Mouse (Mus musculus) liver, postnatal 0 days (tissue): ENCODE measurements around the gene C9orf72. TPM values are rescaled to one million over a fixed set of nuclear protein-coding genes. Genes with fewer than 3 reads are reported as not detected.
"Not testable (repeated sequence)": the region's sequence is repeated elsewhere in the genome, so short reads cannot be mapped to it uniquely, and the experiment has no call there.

Experiments
- ATAC-seq: fragments of 200-750 bp; cut with Nextera tagmentation; 2 replicates; pipeline ENCODE4 v1.8.0; 2017; ENCODE audit warnings: mild to moderate bottlenecking, moderate library complexity
- DNase-seq: peaks from one replicate; pipeline ENCODE4 v3.0.0-alpha.2; 2016
- H3K27ac ChIP-seq: fragments of 300-500 bp; sonication (generic); 2 replicates; pipeline ENCODE4 v1.5.1; 2014; ENCODE audit warnings: antibody characterized with exemption, moderate library complexity, mild to moderate bottlenecking, low read depth
- H3K27me3 ChIP-seq: fragments of 300-500 bp; sonication (generic); 2 replicates; pipeline ENCODE4 v1.6.1; 2014; ENCODE audit warnings: low read length, control low read depth, mixed read lengths; ENCODE audit not compliant: insufficient read depth
- H3K36me3 ChIP-seq: fragments of 300-500 bp; sonication (generic); replicated peaks from 2 replicates; pipeline ENCODE4 v1.6.1; 2014; ENCODE audit warnings: mild to moderate bottlenecking, control low read depth, low read length, moderate library complexity, mixed read lengths; ENCODE audit not compliant: insufficient read depth
- H3K4me1 ChIP-seq: fragments of 300-500 bp; sonication (generic); 2 replicates; pipeline ENCODE4 v1.6.1; 2014; ENCODE audit warnings: antibody characterized with exemption, mild to moderate bottlenecking, control low read depth; ENCODE audit not compliant: insufficient read depth
- H3K4me2 ChIP-seq: fragments of 300-500 bp; sonication (generic); 2 replicates; pipeline ENCODE4 v1.6.1; 2014; ENCODE audit warnings: low read depth, mild to moderate bottlenecking, low read length, moderate library complexity, mixed read lengths
- H3K4me3 ChIP-seq: fragments of 300-500 bp; sonication (generic); 2 replicates; pipeline ENCODE4 v1.5.1; 2014; ENCODE audit warnings: low read depth, low read length
- H3K9ac ChIP-seq: fragments of 300-500 bp; sonication (generic); replicated peaks from 2 replicates; pipeline ENCODE4 v1.6.1; 2014; ENCODE audit warnings: mild to moderate bottlenecking, moderate library complexity
- H3K9me3 ChIP-seq: fragments of 300-500 bp; sonication (generic); 2 replicates; pipeline ENCODE4 v1.6.1; 2016; ENCODE audit warnings: mild to moderate bottlenecking, control low read depth, low read length, mixed read lengths
- CTCF ChIP-seq: sonication (generic); IDR thresholded peaks from 2 replicates; pipeline ENCODE4 v1.5.1; 2016; ENCODE audit warnings: antibody characterized with exemption, low read depth
- EP300 ChIP-seq: IDR thresholded peaks from 2 replicates; pipeline ENCODE4 v1.6.1; 2016; ENCODE audit warnings: antibody characterized with exemption, low read depth, mild to moderate bottlenecking
- WGBS: fragments of 180-500 bp; shearing (Covaris S2); extraction: QIAGEN DNeasy Blood & Tissue Kit; methylation state at CpG from one replicate; pipeline ENCODE4 v1.1.7; 2014; ENCODE audit not compliant: insufficient replicate concordance; 5-methylcytosine and 5-hydroxymethylcytosine counted together
- polyA plus RNA-seq: library from polyadenylated mRNA; unstranded; fragments of >200 nt; fragmentation: Nextera tagmentation; extraction: Ambion mirVana; gene quantifications from 2 replicates; pipeline ENCODE4 v1.2.1, GENCODE M21; 2015

The C9orf72 gene
- polyA plus RNA-seq, result 4.8 and 5.8 TPM in 2 replicates

- Histone ChIP-seq H3K9me3 (no peaks in the 10 kb centered on the region), H3K36me3 (no peaks in the 10 kb centered on the region), H3K9ac (peak within 1 kb of the TSS; percentile 74), H3K4me3 (peak within 1 kb of the TSS; percentile 76), H3K4me2 (peak within 1 kb of the TSS; percentile 87), H3K4me1 (peaks cover 11% of the 10 kb centered on the region; the same call in 1 of the 2 replicates), H3K27me3 (no peaks in the 10 kb centered on the region), H3K27ac (peak within 1 kb of the TSS; percentile 98)
- 1% methylated on average over 51 of the region's 51 CpGs for WGBS
- ATAC-seq (peak; percentile 95), DNase-seq (peak; percentile 95)
- TF ChIP-seq CTCF (no peak), EP300 (0 out of 2 replicates have a peak, but pooled peaks have one; percentile 28)
Measured at GRCm38 (mm10) chr4:35225734-35226495, at the start of gene C9orf72. TSS of gene C9orf72 (minus strand) at chr4:35226175.

GRCm38 (mm10) chr4:35259006-35259405 is 33.0 kb upstream of the C9orf72 start:
- Histone ChIP-seq H3K36me3 (no peaks in the 10 kb centered on the region), H3K9ac (no peak overlapping the region), H3K27ac (no peak overlapping the region), H3K27me3 (no peaks in the 10 kb centered on the region), H3K4me3 (no peak overlapping the region), H3K9me3 (no peaks in the 10 kb centered on the region), H3K4me1 (no peaks in the 10 kb centered on the region), H3K4me2 (no peak overlapping the region)
- WGBS, result 28% methylated on average over 9 of the region's 9 CpGs
- ATAC-seq (no peak), DNase-seq (no peak)
- TF ChIP-seq EP300, result peak; percentile 42; the same call in 1 of the 2 replicates
- TF ChIP-seq CTCF, result no peak

- Histone ChIP-seq H3K4me3 (no peak overlapping the region), H3K27me3 (no peaks in the 10 kb centered on the region), H3K9me3 (no peaks in the 10 kb centered on the region), H3K9ac (no peak overlapping the region), H3K27ac (no peak overlapping the region), H3K4me2 (no peak overlapping the region), H3K36me3 (no peaks in the 10 kb centered on the region), H3K4me1 (no peaks in the 10 kb centered on the region)
- DNase-seq (no peak), ATAC-seq (no peak)
- TF ChIP-seq CTCF, result no peak
- no peak for TF ChIP-seq EP300
- WGBS, result 73% methylated on average over 1 of the region's 1 CpGs
Measured at GRCm38 (mm10) chr4:35244023-35244422, 18.0 kb upstream of the C9orf72 start.

GRCm38 (mm10) chr4:35241735-35242134 is 15.8 kb upstream of the C9orf72 start:
- no peak overlapping the region for H3K4me3 ChIP-seq
- TF ChIP-seq CTCF (no peak), EP300 (no peak)
- no peak for DNase-seq
- no peaks in the 10 kb centered on the region for H3K27me3 ChIP-seq
- no peak overlapping the region for H3K27ac ChIP-seq
- H3K4me2 ChIP-seq, result no peak overlapping the region
- H3K36me3 ChIP-seq, result no peaks in the 10 kb centered on the region
- H3K4me1 ChIP-seq, result no peaks in the 10 kb centered on the region
- no peak for ATAC-seq
- no peaks in the 10 kb centered on the region for H3K9me3 ChIP-seq
- WGBS, result 56% methylated on average over 2 of the region's 2 CpGs
- no peak overlapping the region for H3K9ac ChIP-seq

- TF ChIP-seq CTCF (no peak), EP300 (no peak)
- no peak overlapping the region for H3K4me3 ChIP-seq
- no peaks in the 10 kb centered on the region for H3K36me3 ChIP-seq
- H3K4me1 ChIP-seq, result no peaks in the 10 kb centered on the region
- ATAC-seq (no peak), DNase-seq (no peak)
- WGBS, result 82% methylated on average over 4 of the region's 4 CpGs
- no peaks in the 10 kb centered on the region for H3K27me3 ChIP-seq
- H3K4me2 ChIP-seq, result no peak overlapping the region
- no peak overlapping the region for H3K27ac ChIP-seq
- no peak overlapping the region for H3K9ac ChIP-seq
- no peaks in the 10 kb centered on the region for H3K9me3 ChIP-seq
Measured at GRCm38 (mm10) chr4:35238696-35239095, 12.7 kb upstream of the C9orf72 start.

GRCm38 (mm10) chr4:35238240-35238639 is 12.3 kb upstream of the C9orf72 start:
- 82% methylated on average over 3 of the region's 3 CpGs for WGBS
- not testable (repeated sequence) for ATAC-seq, H3K27ac ChIP-seq, H3K4me2 ChIP-seq, H3K27me3 ChIP-seq, H3K36me3 ChIP-seq, H3K4me3 ChIP-seq, DNase-seq, H3K9me3 ChIP-seq, H3K4me1 ChIP-seq, H3K9ac ChIP-seq
